Mouse (Mus musculus) cerebellum, adult 11-12 months (tissue): ENCODE measurements at regions not wholly inside any gene's neighbourhood (a gene's known extent, or its start where the extent isn't known, plus 50 kb on each side); places are given as distances from the start of the nearest gene placed in this dataset.

ENCODE experiments used
- DNase-seq: peaks from one replicate; pipeline ENCODE4 v3.0.0; 2022

GRCm38 (mm10) chr2:145003509-145003908 lies 164.0 kb upstream of the Slc24a3 start:
- DNase-seq, result no peak

- DNase-seq, result no peak
These were observed 156.9 kb upstream of the Slc24a3 start for GRCm38 (mm10) chr2:145010674-145011073.

- DNase-seq, result no peak
These were observed 156.3 kb upstream of the Slc24a3 start for GRCm38 (mm10) chr2:145011221-145011620.

- no peak for DNase-seq
These were observed 151.6 kb upstream of the Slc24a3 start for GRCm38 (mm10) chr2:145015951-145016350.

- no peak for DNase-seq
These were observed 150.6 kb upstream of the Slc24a3 start for GRCm38 (mm10) chr2:145016939-145017338.

- DNase-seq, result no peak
These were observed 149.9 kb upstream of the Slc24a3 start for GRCm38 (mm10) chr2:145017625-145018167.

GRCm38 (mm10) chr2:145047743-145048142 lies 119.8 kb upstream of the Slc24a3 start:
- no peak for DNase-seq

GRCm38 (mm10) chr2:145049655-145050376 lies 117.7 kb upstream of the Slc24a3 start:
- DNase-seq, result no peak

GRCm38 (mm10) chr2:145052405-145052804 lies 115.1 kb upstream of the Slc24a3 start:
- no peak for DNase-seq

GRCm38 (mm10) chr2:145056219-145056618 lies 111.3 kb upstream of the Slc24a3 start:
- peak; percentile 44 for DNase-seq

- DNase-seq, result no peak
These were observed 110.8 kb upstream of the Slc24a3 start for GRCm38 (mm10) chr2:145056762-145057161.

- DNase-seq, result no peak
These were observed 97.6 kb upstream of the Slc24a3 start for GRCm38 (mm10) chr2:145069931-145070330.

GRCm38 (mm10) chr2:145081926-145082325 lies 85.6 kb upstream of the Slc24a3 start:
- DNase-seq, result no peak

GRCm38 (mm10) chr2:145084621-145085020 lies 82.9 kb upstream of the Slc24a3 start:
- DNase-seq, result no peak

GRCm38 (mm10) chr2:145086118-145086517 lies 81.4 kb upstream of the Slc24a3 start:
- no peak for DNase-seq

- peak; percentile 78 for DNase-seq
These were observed 64.3 kb upstream of the Slc24a3 start for GRCm38 (mm10) chr2:145103295-145103694.

- DNase-seq, result no peak
These were observed 55.9 kb upstream of the Slc24a3 start for GRCm38 (mm10) chr2:145111615-145112014.

GRCm38 (mm10) chr2:145115043-145115442 lies 52.5 kb upstream of the Slc24a3 start:
- DNase-seq, result no peak
